Mouse (Mus musculus) megakaryocyte, embryonic 14.5 days (primary cell): ENCODE measurements around the gene Aknad1.

Experiments
- FLI1 ChIP-seq: IDR thresholded peaks from 2 replicates; pipeline ENCODE4 v1.6.1; 2012; ENCODE audit warnings: low read length, inconsistent platforms, mixed read lengths
- GATA1 ChIP-seq: IDR thresholded peaks from 3 replicates; pipeline ENCODE4 v1.6.1; 2012; ENCODE audit warnings: mixed read lengths, low read length, inconsistent platforms, borderline replicate concordance

- TF ChIP-seq FLI1 (no peak), GATA1 (no peak)
These were observed 40.8 kb upstream of the Aknad1 start for GRCm38 (mm10) chr3:108698662-108699061.
